Mouse (Mus musculus) MEL (cell line): ENCODE measurements around the gene Shb. TPM values are rescaled to one million over a fixed set of nuclear protein-coding genes. Genes with fewer than 3 reads are reported as not detected.

Experiments
- DNase-seq: peaks from one replicate; pipeline ENCODE4 v3.0.0; 2011; ENCODE audit warnings: low read depth, low spot score
- H3K27ac ChIP-seq: 2 replicates; pipeline ENCODE4 v1.5.1; 2012; ENCODE audit warnings: low read depth, mild to moderate bottlenecking, control low read depth, low read length, moderate library complexity; ENCODE audit not compliant: control insufficient read depth
- H3K27me3 ChIP-seq, 2 experiments: fragments of 150-350 bp in 1 of 2; sonication (generic) in 1 of 2; 2 replicates each; pipeline ENCODE4 v1.6.1; 2012; ENCODE audit warnings: low read length in 2 of 2, mild to moderate bottlenecking in 2 of 2, improper control_type of control experiment in 1 of 2, moderate library complexity in 1 of 2; ENCODE audit not compliant: insufficient read depth in 2 of 2, control insufficient read depth in 1 of 2
- H3K36me3 ChIP-seq, 2 experiments: 2 replicates each; pipeline ENCODE4 v1.6.1; 2012 to 2014; ENCODE audit warnings: low read length in 2 of 2, improper control_type of control experiment in 1 of 2, inconsistent platforms in 1 of 2, mild to moderate bottlenecking in 1 of 2; ENCODE audit not compliant: insufficient read depth in 2 of 2, control insufficient read depth in 1 of 2
- H3K4me1 ChIP-seq, 2 experiments: fragments of 150-350 bp in 1 of 2; sonication (generic) in 1 of 2; 2 replicates each; pipeline ENCODE4 v1.6.1; 2012; ENCODE audit warnings: low read length in 2 of 2, improper control_type of control experiment in 1 of 2, mild to moderate bottlenecking in 1 of 2; ENCODE audit not compliant: insufficient read depth in 2 of 2, control insufficient read depth in 1 of 2
- H3K4me3 ChIP-seq, 2 experiments: fragments of 150-350 bp in 1 of 2; sonication (generic) in 1 of 2; 2 replicates each; pipeline ENCODE4 v1.5.1; 2012; ENCODE audit warnings: low read depth in 2 of 2, low read length in 2 of 2, mild to moderate bottlenecking in 2 of 2, moderate library complexity in 2 of 2, control low read depth in 1 of 2, improper control_type of control experiment in 1 of 2; ENCODE audit not compliant: control insufficient read depth in 1 of 2, insufficient read depth in 1 of 2
- H3K79me2 ChIP-seq: 2 replicates; pipeline ENCODE4 v1.6.1; 2012; ENCODE audit warnings: mild to moderate bottlenecking, low read length, moderate library complexity; ENCODE audit not compliant: control insufficient read depth, poor library complexity, insufficient read depth
- H3K9ac ChIP-seq: 2 replicates; pipeline ENCODE4 v1.6.1; 2012; ENCODE audit warnings: low read depth, mild to moderate bottlenecking, control low read depth, low read length, moderate library complexity; ENCODE audit not compliant: control insufficient read depth, poor library complexity, severe bottlenecking
- H3K9me3 ChIP-seq: fragments of 150-350 bp; sonication (generic); replicated peaks from 2 replicates; pipeline ENCODE4 v1.6.1; 2012; ENCODE audit warnings: mild to moderate bottlenecking, low read length, improper control_type of control experiment, moderate library complexity; ENCODE audit not compliant: insufficient read depth
- CHD2 ChIP-seq: IDR thresholded peaks from 2 replicates; pipeline ENCODE4 v1.6.1; 2011; ENCODE audit warnings: low read length, improper control_type of control experiment
- EP300 ChIP-seq, 2 experiments: IDR thresholded peaks; 2 replicates each; pipeline ENCODE4 v1.6.1; 2011; ENCODE audit warnings: improper control_type of control experiment in 2 of 2, low read length in 2 of 2, low read depth in 1 of 2, mild to moderate bottlenecking in 1 of 2
- ETS1 ChIP-seq: IDR thresholded peaks from 2 replicates; pipeline ENCODE4 v1.6.1; 2012; ENCODE audit warnings: low read depth, mild to moderate bottlenecking, inconsistent platforms, low read length, improper control_type of control experiment, moderate library complexity
- GABPA ChIP-seq: IDR thresholded peaks from 2 replicates; pipeline ENCODE4 v1.6.1; 2012; ENCODE audit warnings: low read depth, mild to moderate bottlenecking, inconsistent platforms, low read length, improper control_type of control experiment, moderate library complexity
- JUND ChIP-seq: IDR thresholded peaks from 2 replicates; pipeline ENCODE4 v1.6.1; 2011; ENCODE audit warnings: low read depth, mild to moderate bottlenecking, improper control_type of control experiment, low read length
- MAFK ChIP-seq: IDR thresholded peaks from 2 replicates; pipeline ENCODE4 v1.6.1; 2011; ENCODE audit warnings: low read depth, mild to moderate bottlenecking, low read length, improper control_type of control experiment, borderline replicate concordance
- MAX ChIP-seq: IDR thresholded peaks from 2 replicates; pipeline ENCODE4 v1.6.1; 2011; ENCODE audit warnings: low read length, improper control_type of control experiment
- MXI1 ChIP-seq: IDR thresholded peaks from 2 replicates; pipeline ENCODE4 v1.6.1; 2011; ENCODE audit warnings: mild to moderate bottlenecking, low read depth, low read length, improper control_type of control experiment
- MYC ChIP-seq: IDR thresholded peaks from 2 replicates; pipeline ENCODE4 v1.6.1; 2011; ENCODE audit warnings: low read depth, mild to moderate bottlenecking, low read length, improper control_type of control experiment, moderate library complexity
- POLR2A ChIP-seq, 2 experiments: IDR thresholded peaks; 2 replicates each; pipeline ENCODE4 v1.6.1; 2011 to 2012; ENCODE audit warnings: low read length in 2 of 2, mild to moderate bottlenecking in 2 of 2, control low read depth in 1 of 2, improper control_type of control experiment in 1 of 2, low read depth in 1 of 2, moderate library complexity in 1 of 2; ENCODE audit not compliant: control insufficient read depth in 1 of 2, insufficient read depth in 1 of 2, poor library complexity in 1 of 2
- POLR2AphosphoS5 ChIP-seq: IDR thresholded peaks from 2 replicates; pipeline ENCODE4 v1.6.1; 2012; ENCODE audit warnings: low read depth, borderline replicate concordance, mild to moderate bottlenecking, inconsistent platforms, low read length, moderate library complexity, mixed read lengths
- RAD21 ChIP-seq: IDR thresholded peaks from 2 replicates; pipeline ENCODE4 v1.6.1; 2011; ENCODE audit warnings: mild to moderate bottlenecking, low read depth, low read length, improper control_type of control experiment
- RCOR1 ChIP-seq: IDR thresholded peaks from 2 replicates; pipeline ENCODE4 v1.6.1; 2012; ENCODE audit warnings: low read depth, mild to moderate bottlenecking, inconsistent platforms, low read length, improper control_type of control experiment
- SIN3A ChIP-seq: IDR thresholded peaks from 2 replicates; pipeline ENCODE4 v1.6.1; 2012; ENCODE audit warnings: low read length, improper control_type of control experiment, inconsistent platforms
- TCF12 ChIP-seq: IDR thresholded peaks from 2 replicates; pipeline ENCODE4 v1.6.1; 2014; ENCODE audit warnings: low read depth, mild to moderate bottlenecking, inconsistent platforms, low read length, improper control_type of control experiment, moderate library complexity
- ZMIZ1 ChIP-seq: IDR thresholded peaks from 2 replicates; pipeline ENCODE4 v1.6.1; 2012; ENCODE audit warnings: low read depth, mild to moderate bottlenecking, inconsistent platforms, low read length, improper control_type of control experiment, moderate library complexity
- ZNF384 ChIP-seq: IDR thresholded peaks from 2 replicates; pipeline ENCODE4 v1.6.1; 2012; ENCODE audit warnings: low read depth, mild to moderate bottlenecking, inconsistent platforms, low read length, improper control_type of control experiment
- polyA plus RNA-seq, 2 experiments: library from polyadenylated mRNA; stranded (reverse) in 1 of 2; unstranded in 1 of 2; fragments of >175 nt in 1 of 2; fragments of >200 nt in 1 of 2; gene quantifications; 2 replicates each; pipeline versions ENCODE4 v1.2.1 to v1.2.4; 2012; ENCODE audit warnings: low replicate concordance in 2 of 2, low read depth in 1 of 2; ENCODE audit not compliant: insufficient read length in 2 of 2, insufficient read depth in 1 of 2, missing spikeins in 1 of 2
- total RNA-seq: library from RNA; depleted of rRNA; stranded (reverse); fragments of 300-350 nt; gene quantifications from 2 replicates; pipeline ENCODE4 v1.2.3, GENCODE M21; 2012; rRNA removed

Gene Shb
- 4.7 and 5.2 TPM in 2 replicates for total RNA-seq
- polyA plus RNA-seq = 10 to 100 TPM in 1 of 2 experiments, not detected in 1; 13.9 TPM

DNA sequence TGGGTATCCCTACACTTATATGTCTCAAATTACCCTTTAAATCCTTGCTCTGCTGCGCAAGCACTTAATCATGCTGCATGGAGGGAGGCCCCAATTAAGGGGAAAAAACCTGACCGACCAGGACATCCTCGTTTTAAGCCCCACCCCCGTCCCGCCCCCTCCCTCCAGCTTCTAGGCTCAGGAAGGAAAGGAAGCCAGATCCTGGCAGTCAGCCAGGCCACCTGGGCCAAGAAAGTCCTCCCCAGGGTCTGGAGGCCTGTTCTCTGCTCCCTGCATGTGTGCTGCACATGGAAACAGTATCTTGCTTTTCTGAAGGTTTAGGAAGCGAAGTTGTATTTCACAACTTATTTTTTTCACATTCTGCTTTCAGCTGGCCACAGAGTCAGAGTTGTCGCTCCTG lies at the start of gene Shb:
Shb (minus strand) TSS at position 96 of the 400 bp plus-strand sequence.
- H3K27me3 ChIP-seq = no peaks in the 10 kb centered on the region
- peaks cover 4 to 16% of the 10 kb centered on the region in 2 experiments; a peak in 3 of 4 replicates for H3K4me1 ChIP-seq
- H3K36me3 ChIP-seq = peaks cover 0 to 9% of the 10 kb centered on the region in 2 experiments; a peak in 1 of 4 replicates
- H3K9ac ChIP-seq = peak within 1 kb of the TSS; percentile 54
- peak; percentile 90 for DNase-seq
- H3K9me3 ChIP-seq = no peaks in the 10 kb centered on the region
- H3K4me3 ChIP-seq = peak within 1 kb of the TSS; percentile 65 to 78
- TF ChIP-seq MYC (no peak), GABPA (no peak), TCF12 (peak; percentile 49), SIN3A (peak; percentile 65), MXI1 (peak; percentile 77), ETS1 (peak; percentile 66), EP300 (IDR thresholded peaks at IDR 0.05; ENCODE audit: low read depth in 1 of 2, low read length in 2 of 2) (peak in 1 of 2 experiments; percentile 40; a peak in 1 of 4 replicates), RAD21 (no peak)
- H3K79me2 ChIP-seq = peaks cover 14% of the 10 kb centered on the region
- H3K27ac ChIP-seq = peak within 1 kb of the TSS; percentile 51

DNA sequence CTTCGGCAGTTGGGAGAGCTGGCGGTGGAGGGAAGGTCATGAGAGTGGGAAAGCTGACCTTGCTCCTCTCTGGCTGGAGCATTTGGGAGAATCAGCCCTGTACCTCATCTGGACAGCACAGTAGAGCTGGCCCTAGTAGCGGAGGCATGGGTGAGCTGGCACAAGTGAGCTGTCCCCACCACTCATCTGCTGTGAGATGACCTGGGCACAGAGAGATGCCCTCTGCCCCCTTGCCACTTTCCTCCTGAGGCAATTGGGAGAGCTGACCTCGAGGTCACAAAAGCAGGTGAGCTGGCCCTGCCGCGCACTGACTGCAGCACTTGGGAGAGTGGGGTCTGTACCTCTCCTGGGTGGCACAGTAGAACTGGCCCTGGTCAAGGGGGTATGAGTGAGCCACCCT lies 48.8 kb upstream of the Shb start:
- no peak for DNase-seq
- H3K36me3 ChIP-seq = no peaks in the 10 kb centered on the region
- no peak overlapping the region for H3K4me3 ChIP-seq
- H3K27ac ChIP-seq = no peak overlapping the region
- no peaks in the 10 kb centered on the region for H3K79me2 ChIP-seq
- H3K9ac ChIP-seq = no peak overlapping the region
- no peaks in the 10 kb centered on the region for H3K4me1 ChIP-seq
- no peaks in the 10 kb centered on the region for H3K9me3 ChIP-seq
- TF ChIP-seq ZMIZ1 (no peak), EP300 (IDR thresholded peaks at IDR 0.05; ENCODE audit: low read depth in 1 of 2, low read length in 2 of 2) (no peak), MAFK (no peak), GABPA (no peak), CHD2 (no peak), POLR2A (IDR thresholded peaks at IDR 0.05; ENCODE audit: control insufficient read depth in 1 of 2, insufficient read depth in 1 of 2, low read depth in 1 of 2, low read length in 2 of 2, poor library complexity in 1 of 2) (no peak), POLR2AphosphoS5 (no peak), MXI1 (no peak), RCOR1 (no peak), JUND (no peak), ZNF384 (no peak), SIN3A (no peak), MAX (no peak)
- peaks cover 27 to 34% of the 10 kb centered on the region in 2 experiments for H3K27me3 ChIP-seq
